Mouse (Mus musculus): Measurements from ENCODE around the gene Mrpl4. TPM values are rescaled to one million over a fixed set of nuclear protein-coding genes. Genes with fewer than 3 reads are reported as not detected.
A peak's percentile ranks its signal among the peaks of the same experiment; 100 is the strongest.

Gene Mrpl4
- polyA plus RNA-seq (2012; rRNA removed) = 135 and 139 TPM in 2 replicates

DNA sequence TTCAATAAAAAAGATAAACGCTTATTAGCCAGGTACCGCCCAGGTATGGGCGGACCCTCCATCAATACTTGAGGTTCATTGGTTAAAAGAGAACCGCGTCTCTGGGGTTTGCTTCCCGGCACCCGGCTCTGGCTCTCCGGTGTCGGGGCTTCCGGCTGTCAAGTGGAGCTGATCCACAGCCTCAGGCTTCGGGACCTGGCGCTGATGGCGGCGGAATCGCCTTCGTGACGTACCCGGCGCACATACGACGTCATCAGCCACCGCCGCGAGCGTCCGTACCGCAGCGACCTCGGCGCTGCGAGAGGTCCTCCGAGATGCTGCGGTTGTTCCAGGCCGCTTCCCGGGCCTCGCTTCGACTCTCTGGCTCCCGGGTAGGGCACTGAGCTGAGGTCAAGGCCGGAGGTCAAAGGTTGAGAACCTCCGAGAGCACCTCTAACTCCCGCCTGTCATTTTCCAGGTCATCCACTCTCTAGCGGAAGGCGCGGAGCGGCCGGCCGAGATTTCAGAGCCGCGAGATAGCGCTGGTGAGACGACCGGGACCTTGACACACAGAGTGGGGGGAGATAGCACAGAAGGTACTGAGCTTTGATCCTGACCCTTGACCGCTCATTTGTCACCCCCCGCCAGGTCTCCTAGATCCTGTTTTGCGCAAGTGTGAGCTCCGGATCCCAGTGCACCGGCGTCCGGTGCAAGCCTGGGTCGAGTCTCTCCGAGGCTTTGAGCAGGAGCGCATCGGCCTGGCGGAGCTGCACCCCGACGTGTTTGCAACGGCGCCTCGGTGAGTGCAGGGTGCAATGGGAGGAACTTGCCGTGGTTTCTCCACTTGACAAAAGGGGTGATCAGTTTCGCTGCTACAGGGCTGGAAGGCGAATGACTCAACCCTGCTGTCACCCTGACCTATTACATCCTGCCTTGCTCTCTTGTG, at the start of gene Mrpl4:
TSS of gene Mrpl4 (plus strand) at position 112 of the 925 bp plus-strand sequence.
- DNase-seq = peak; percentile 92 to 95
- Histone ChIP-seq H3K27ac (ENCODE audit: insufficient read depth, low read length) (peak within 1 kb of the TSS; percentile 39), H3K27me3 (ENCODE audit: control insufficient read depth, insufficient read depth, low read length) (no peaks in the 10 kb centered on the region), H3K4me3 (replicated peaks; ENCODE audit: insufficient read depth, low read depth, low read length) (peak within 1 kb of the TSS; percentile 68), H3K4me1 (ENCODE audit: control insufficient read depth, insufficient read depth, low read length) (peaks cover 10% of the 10 kb centered on the region; the same call in 1 of the 2 replicates)
- no peak for TF ChIP-seq CTCF (IDR thresholded peaks at IDR 0.05; ENCODE audit: borderline replicate concordance, insufficient read depth, low read depth, low read length)
- TF ChIP-seq POLR2A (IDR thresholded peaks at IDR 0.05; ENCODE audit: borderline replicate concordance, insufficient read depth, low read length) = peak; percentile 98
- WGBS = under 1% methylated on average over 72 of the region's 72 CpGs

DNA sequence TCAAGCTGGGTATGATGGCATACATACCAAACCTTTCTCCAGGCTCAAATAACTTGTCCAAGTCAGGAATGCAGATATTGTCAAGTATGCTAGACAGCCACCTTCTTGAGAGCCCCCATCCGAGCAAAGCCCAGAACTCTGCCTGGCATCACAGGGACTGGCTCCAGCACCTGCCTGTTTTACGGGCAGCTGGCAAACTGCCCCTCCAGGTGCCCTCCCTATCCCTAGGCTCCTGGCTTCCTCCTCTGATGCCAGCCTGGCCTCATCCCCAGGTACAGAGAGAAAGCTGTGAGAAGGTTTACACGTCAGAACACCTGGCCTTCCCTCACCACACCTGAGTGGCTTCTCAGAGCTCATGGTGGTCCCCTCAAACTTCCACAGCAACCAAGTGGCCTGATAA, 45.5 kb upstream of the Mrpl4 start:
- TF ChIP-seq POLR2A (IDR thresholded peaks at IDR 0.05; ENCODE audit: borderline replicate concordance, insufficient read depth, low read length) (no peak), CTCF (IDR thresholded peaks at IDR 0.05; ENCODE audit: borderline replicate concordance, insufficient read depth, low read depth, low read length) (no peak)
- no peaks in the 10 kb centered on the region for H3K4me1 ChIP-seq (ENCODE audit: control insufficient read depth, insufficient read depth, low read length)
- no peaks in the 10 kb centered on the region; the same call in 1 of the 2 replicates for H3K27me3 ChIP-seq (ENCODE audit: control insufficient read depth, insufficient read depth, low read length)
- H3K4me3 ChIP-seq (replicated peaks; ENCODE audit: insufficient read depth, low read depth, low read length) = no peak overlapping the region
- WGBS = 64% methylated on average over 3 of the region's 3 CpGs
- H3K27ac ChIP-seq (ENCODE audit: insufficient read depth, low read length) = no peak overlapping the region
- no peak for DNase-seq

GRCm38 (mm10) chr9:20959430-20959938, 43.1 kb upstream of the Mrpl4 start, which contains the start of gene Dnmt1:
Gene Dnmt1, minus strand, starts transcription at chr9:20959888.
- no peaks in the 10 kb centered on the region for H3K4me1 ChIP-seq (ENCODE audit: control insufficient read depth, insufficient read depth, low read length)
- 85% methylated on average over 2 of the region's 2 CpGs for WGBS
- no peak within 1 kb of the TSS for H3K27ac ChIP-seq (ENCODE audit: insufficient read depth, low read length)
- TF ChIP-seq CTCF (IDR thresholded peaks at IDR 0.05; ENCODE audit: borderline replicate concordance, insufficient read depth, low read depth, low read length) (no peak), POLR2A (IDR thresholded peaks at IDR 0.05; ENCODE audit: borderline replicate concordance, insufficient read depth, low read length) (no peak)
- H3K4me3 ChIP-seq (replicated peaks; ENCODE audit: insufficient read depth, low read depth, low read length) = no peak within 1 kb of the TSS
- no peaks in the 10 kb centered on the region; the same call in 1 of the 2 replicates for H3K27me3 ChIP-seq (ENCODE audit: control insufficient read depth, insufficient read depth, low read length)
- no peak for DNase-seq

DNA sequence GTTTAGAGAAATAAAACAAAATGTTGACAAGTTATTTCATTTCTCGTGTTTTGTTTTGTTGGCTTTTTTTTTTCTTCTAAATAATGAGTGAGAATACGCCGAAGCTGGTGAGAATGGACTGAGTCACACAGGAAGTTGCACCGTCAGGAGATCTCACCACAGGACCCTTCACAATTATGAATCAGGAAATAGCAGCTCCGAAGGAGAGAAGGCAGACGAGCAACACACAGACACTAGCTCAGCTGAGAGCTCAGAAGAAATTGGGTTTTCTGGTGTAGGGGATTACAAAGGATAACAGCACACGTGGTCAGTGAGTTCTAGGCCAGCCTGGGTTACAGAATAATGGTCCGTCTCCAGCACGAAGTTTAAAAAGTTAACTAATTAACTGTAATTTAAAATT, 41.0 kb upstream of the Mrpl4 start:
- WGBS = 69% methylated on average over 9 of the region's 9 CpGs
- no peak overlapping the region for H3K27ac ChIP-seq (ENCODE audit: insufficient read depth, low read length)
- TF ChIP-seq CTCF (IDR thresholded peaks at IDR 0.05; ENCODE audit: borderline replicate concordance, insufficient read depth, low read depth, low read length) (no peak), POLR2A (IDR thresholded peaks at IDR 0.05; ENCODE audit: borderline replicate concordance, insufficient read depth, low read length) (no peak)
- DNase-seq = no peak
- no peaks in the 10 kb centered on the region for H3K4me1 ChIP-seq (ENCODE audit: control insufficient read depth, insufficient read depth, low read length)
- no peaks in the 10 kb centered on the region; the same call in 1 of the 2 replicates for H3K27me3 ChIP-seq (ENCODE audit: control insufficient read depth, insufficient read depth, low read length)
- no peak overlapping the region for H3K4me3 ChIP-seq (replicated peaks; ENCODE audit: insufficient read depth, low read depth, low read length)

GRCm38 (mm10) chr9:20965606-20966005, 36.9 kb upstream of the Mrpl4 start:
- Histone ChIP-seq H3K27me3 (ENCODE audit: control insufficient read depth, insufficient read depth, low read length) (no peaks in the 10 kb centered on the region), H3K4me1 (ENCODE audit: control insufficient read depth, insufficient read depth, low read length) (no peaks in the 10 kb centered on the region), H3K27ac (ENCODE audit: insufficient read depth, low read length) (no peak overlapping the region), H3K4me3 (replicated peaks; ENCODE audit: insufficient read depth, low read depth, low read length) (no peak overlapping the region)
- no peak for TF ChIP-seq CTCF (IDR thresholded peaks at IDR 0.05; ENCODE audit: borderline replicate concordance, insufficient read depth, low read depth, low read length)
- TF ChIP-seq POLR2A (IDR thresholded peaks at IDR 0.05; ENCODE audit: borderline replicate concordance, insufficient read depth, low read length) = no peak
- whole genome bisulfite sequencing = 85% methylated on average over 4 of the region's 4 CpGs
- no peak for DNase-seq

DNA sequence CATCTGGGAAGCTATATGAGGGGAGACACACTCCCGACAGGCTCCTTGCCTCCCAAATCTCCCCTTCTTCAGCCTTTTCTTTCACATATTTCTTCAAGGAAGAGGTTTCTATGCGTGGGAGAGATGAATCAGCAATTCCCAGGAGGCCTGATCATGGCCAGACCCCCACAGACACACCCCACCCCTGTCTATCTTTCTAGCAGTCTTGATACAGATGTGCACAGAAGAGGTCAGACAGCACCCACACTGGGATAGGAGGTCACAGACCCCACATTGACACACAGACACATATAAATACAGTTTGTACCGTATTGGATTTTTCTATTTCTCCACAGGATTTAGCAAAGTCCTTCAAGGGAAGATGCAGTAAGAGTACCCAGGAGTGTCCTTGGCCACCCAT, 36.5 kb upstream of the Mrpl4 start:
- no peak for DNase-seq
- H3K27ac ChIP-seq (ENCODE audit: insufficient read depth, low read length) = no peak overlapping the region
- WGBS = 80% methylated on average over 3 of the region's 3 CpGs
- TF ChIP-seq POLR2A (IDR thresholded peaks at IDR 0.05; ENCODE audit: borderline replicate concordance, insufficient read depth, low read length) (no peak), CTCF (IDR thresholded peaks at IDR 0.05; ENCODE audit: borderline replicate concordance, insufficient read depth, low read depth, low read length) (no peak)
- H3K4me3 ChIP-seq (replicated peaks; ENCODE audit: insufficient read depth, low read depth, low read length) = no peak overlapping the region
- no peaks in the 10 kb centered on the region for H3K4me1 ChIP-seq (ENCODE audit: control insufficient read depth, insufficient read depth, low read length)
- H3K27me3 ChIP-seq (ENCODE audit: control insufficient read depth, insufficient read depth, low read length) = no peaks in the 10 kb centered on the region

DNA sequence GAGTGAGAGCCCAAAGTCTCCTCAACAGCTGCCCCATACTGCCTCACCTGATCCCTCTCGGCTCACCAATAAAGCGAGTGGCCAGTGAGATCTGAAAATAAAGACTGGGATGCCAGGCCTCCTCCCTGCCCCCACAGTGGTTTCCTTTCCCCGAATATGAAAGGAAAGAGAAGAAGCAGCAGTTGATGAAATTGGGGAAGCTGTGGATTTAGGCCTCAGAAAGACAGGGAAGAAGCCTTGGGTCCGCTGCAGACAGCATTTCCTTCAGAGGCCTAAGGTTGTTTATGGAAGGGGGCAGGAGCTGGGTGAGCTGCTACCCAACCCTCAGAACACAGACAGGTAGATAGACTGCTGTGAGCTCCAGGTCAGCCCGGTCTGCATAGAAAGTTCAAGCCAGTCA, 35.8 kb upstream of the Mrpl4 start:
- H3K27me3 ChIP-seq (ENCODE audit: control insufficient read depth, insufficient read depth, low read length) = no peaks in the 10 kb centered on the region
- H3K4me3 ChIP-seq (replicated peaks; ENCODE audit: insufficient read depth, low read depth, low read length) = no peak overlapping the region
- 80% methylated on average over 5 of the region's 5 CpGs for WGBS
- no peak for DNase-seq
- no peaks in the 10 kb centered on the region for H3K4me1 ChIP-seq (ENCODE audit: control insufficient read depth, insufficient read depth, low read length)
- TF ChIP-seq CTCF (IDR thresholded peaks at IDR 0.05; ENCODE audit: borderline replicate concordance, insufficient read depth, low read depth, low read length) (no peak), POLR2A (IDR thresholded peaks at IDR 0.05; ENCODE audit: borderline replicate concordance, insufficient read depth, low read length) (no peak)
- no peak overlapping the region for H3K27ac ChIP-seq (ENCODE audit: insufficient read depth, low read length)

Measured in cerebellum, adult 2 months (tissue).